Mouse (Mus musculus): ENCODE measurements around the gene Rasal3. TPM values are rescaled to one million over a fixed set of nuclear protein-coding genes. Genes with fewer than 3 reads are reported as not detected.
A peak's percentile ranks its signal among the peaks of the same experiment; 100 is the strongest.

Gene Rasal3
- polyA plus RNA-seq, 1 experiment from 2014 or later: 0.70 TPM

GRCm38 (mm10) chr17:32383661-32384060 is 19.7 kb downstream of the Rasal3 start:
- Histone ChIP-seq H3K9me3 (ENCODE audit: control insufficient read depth, low read length) (no peaks in the 10 kb centered on the region), H3K27me3 (ENCODE audit: control insufficient read depth, insufficient read depth, low read length) (no peaks in the 10 kb centered on the region), H3K4me2 (no peak overlapping the region), H3K4me3 (ENCODE audit: low read depth, low read length) (no peak overlapping the region), H3K4me1 (ENCODE audit: control insufficient read depth, insufficient read depth, low read length) (peaks cover 3% of the 10 kb centered on the region; the same call in 1 of the 2 replicates), H3K36me3 (ENCODE audit: control insufficient read depth, insufficient read depth, low read length) (no peaks in the 10 kb centered on the region), H3K27ac (ENCODE audit: low read depth, low read length) (no peak overlapping the region), H3K9ac (ENCODE audit: low read length) (no peak overlapping the region)
- DNase-seq (ENCODE audit: low spot score, missing footprints): no peak
- no peak for ATAC-seq (ENCODE audit: low FRiP score)
- 91% methylated on average over 5 of the region's 5 CpGs for WGBS

GRCm38 (mm10) chr17:32382576-32382975 is 20.8 kb downstream of the Rasal3 start:
- Histone ChIP-seq H3K4me2 (no peak overlapping the region), H3K27ac (ENCODE audit: low read depth, low read length) (no peak overlapping the region), H3K4me3 (ENCODE audit: low read depth, low read length) (no peak overlapping the region), H3K9ac (ENCODE audit: low read length) (no peak overlapping the region), H3K9me3 (ENCODE audit: control insufficient read depth, low read length) (no peaks in the 10 kb centered on the region), H3K36me3 (ENCODE audit: control insufficient read depth, insufficient read depth, low read length) (no peaks in the 10 kb centered on the region; the same call in 1 of the 2 replicates), H3K4me1 (ENCODE audit: control insufficient read depth, insufficient read depth, low read length) (no peaks in the 10 kb centered on the region), H3K27me3 (ENCODE audit: control insufficient read depth, insufficient read depth, low read length) (no peaks in the 10 kb centered on the region)
- 87% methylated on average over 7 of the region's 7 CpGs for WGBS
- ATAC-seq (ENCODE audit: low FRiP score): no peak
- DNase-seq (ENCODE audit: low spot score, missing footprints): no peak

- ATAC-seq (ENCODE audit: low FRiP score) (no peak), DNase-seq (ENCODE audit: low spot score, missing footprints) (no peak)
- no peaks in the 10 kb centered on the region for H3K9me3 ChIP-seq (ENCODE audit: control insufficient read depth, low read length)
- H3K9ac ChIP-seq (ENCODE audit: low read length): no peak overlapping the region
- H3K4me1 ChIP-seq (ENCODE audit: control insufficient read depth, insufficient read depth, low read length): no peaks in the 10 kb centered on the region; the same call in 1 of the 2 replicates
- peaks cover 8% of the 10 kb centered on the region for H3K36me3 ChIP-seq (ENCODE audit: control insufficient read depth, insufficient read depth, low read length)
- no peak overlapping the region for H3K4me2 ChIP-seq
- WGBS: 82% methylated on average over 2 of the region's 2 CpGs
- no peak overlapping the region for H3K4me3 ChIP-seq (ENCODE audit: low read depth, low read length)
- no peaks in the 10 kb centered on the region for H3K27me3 ChIP-seq (ENCODE audit: control insufficient read depth, insufficient read depth, low read length)
- no peak overlapping the region for H3K27ac ChIP-seq (ENCODE audit: low read depth, low read length)
Observed at GRCm38 (mm10) chr17:32378786-32379185, 24.6 kb downstream of the Rasal3 start.

GRCm38 (mm10) chr17:32377137-32377536 is 26.2 kb downstream of the Rasal3 start:
- H3K36me3 ChIP-seq (ENCODE audit: control insufficient read depth, insufficient read depth, low read length): peaks cover 8% of the 10 kb centered on the region
- no peak overlapping the region for H3K27ac ChIP-seq (ENCODE audit: low read depth, low read length)
- no peak overlapping the region for H3K4me2 ChIP-seq
- DNase-seq (ENCODE audit: low spot score, missing footprints): no peak
- H3K9me3 ChIP-seq (ENCODE audit: control insufficient read depth, low read length): no peaks in the 10 kb centered on the region
- no peak overlapping the region for H3K9ac ChIP-seq (ENCODE audit: low read length)
- H3K4me3 ChIP-seq (ENCODE audit: low read depth, low read length): no peak overlapping the region
- H3K27me3 ChIP-seq (ENCODE audit: control insufficient read depth, insufficient read depth, low read length): no peaks in the 10 kb centered on the region
- ATAC-seq (ENCODE audit: low FRiP score): no peak
- H3K4me1 ChIP-seq (ENCODE audit: control insufficient read depth, insufficient read depth, low read length): no peaks in the 10 kb centered on the region; the same call in 1 of the 2 replicates
- WGBS: 87% methylated on average over 9 of the region's 9 CpGs

- ATAC-seq (ENCODE audit: low FRiP score): no peak
- no peaks in the 10 kb centered on the region for H3K27me3 ChIP-seq (ENCODE audit: control insufficient read depth, insufficient read depth, low read length)
- 89% methylated on average over 15 of the region's 15 CpGs for WGBS
Observed at GRCm38 (mm10) chr17:32376475-32376874, 26.9 kb downstream of the Rasal3 start.

GRCm38 (mm10) chr17:32368991-32369578 is 34.3 kb downstream of the Rasal3 start:
- H3K27me3 ChIP-seq (ENCODE audit: control insufficient read depth, insufficient read depth, low read length): no peaks in the 10 kb centered on the region
- no peaks in the 10 kb centered on the region for H3K36me3 ChIP-seq (ENCODE audit: control insufficient read depth, insufficient read depth, low read length)
- H3K4me1 ChIP-seq (ENCODE audit: control insufficient read depth, insufficient read depth, low read length): no peaks in the 10 kb centered on the region
- H3K4me3 ChIP-seq (ENCODE audit: low read depth, low read length): peak overlapping the region; percentile 13; the same call in 1 of the 2 replicates
- no peak for DNase-seq (ENCODE audit: low spot score, missing footprints)
- no peak overlapping the region for H3K27ac ChIP-seq (ENCODE audit: low read depth, low read length)
- no peak for ATAC-seq (ENCODE audit: low FRiP score)
- H3K9me3 ChIP-seq (ENCODE audit: control insufficient read depth, low read length): no peaks in the 10 kb centered on the region
- WGBS: 19% methylated on average over 11 of the region's 17 CpGs
- H3K4me2 ChIP-seq: peak overlapping the region; percentile 38
- no peak overlapping the region for H3K9ac ChIP-seq (ENCODE audit: low read length)

More at GRCm38 (mm10) chr17:32376475-32376874, 26.9 kb downstream of the Rasal3 start:
- no peak overlapping the region for H3K27ac ChIP-seq (ENCODE audit: low read depth, low read length)
- H3K4me2 ChIP-seq: no peak overlapping the region
- H3K9ac ChIP-seq (ENCODE audit: low read length): no peak overlapping the region
- H3K4me3 ChIP-seq (ENCODE audit: low read depth, low read length): no peak overlapping the region
- H3K9me3 ChIP-seq (ENCODE audit: control insufficient read depth, low read length): no peaks in the 10 kb centered on the region
- H3K4me1 ChIP-seq (ENCODE audit: control insufficient read depth, insufficient read depth, low read length): no peaks in the 10 kb centered on the region; the same call in 1 of the 2 replicates
- no peak for DNase-seq (ENCODE audit: low spot score, missing footprints)
- peaks cover 8% of the 10 kb centered on the region for H3K36me3 ChIP-seq (ENCODE audit: control insufficient read depth, insufficient read depth, low read length)

- no peak for DNase-seq (ENCODE audit: low spot score, missing footprints)
- WGBS: 93% methylated on average over 11 of the region's 11 CpGs
Observed at GRCm38 (mm10) chr17:32367706-32368105, 35.7 kb downstream of the Rasal3 start.

GRCm38 (mm10) chr17:32365296-32365695 is 38.1 kb downstream of the Rasal3 start:
- Histone ChIP-seq H3K9ac (ENCODE audit: low read length) (no peak overlapping the region), H3K9me3 (ENCODE audit: control insufficient read depth, low read length) (no peaks in the 10 kb centered on the region), H3K4me2 (no peak overlapping the region), H3K4me3 (ENCODE audit: low read depth, low read length) (no peak overlapping the region), H3K27ac (ENCODE audit: low read depth, low read length) (no peak overlapping the region), H3K27me3 (ENCODE audit: control insufficient read depth, insufficient read depth, low read length) (no peaks in the 10 kb centered on the region), H3K36me3 (ENCODE audit: control insufficient read depth, insufficient read depth, low read length) (peaks cover 9% of the 10 kb centered on the region; the same call in 1 of the 2 replicates), H3K4me1 (ENCODE audit: control insufficient read depth, insufficient read depth, low read length) (peaks cover 10% of the 10 kb centered on the region)
- WGBS: 75% methylated on average over 1 of the region's 1 CpGs
- DNase-seq (ENCODE audit: low spot score, missing footprints) (no peak), ATAC-seq (ENCODE audit: low FRiP score) (no peak)

More at GRCm38 (mm10) chr17:32367706-32368105, 35.7 kb downstream of the Rasal3 start:
- H3K4me1 ChIP-seq (ENCODE audit: control insufficient read depth, insufficient read depth, low read length): peaks cover 6% of the 10 kb centered on the region
- H3K4me3 ChIP-seq (ENCODE audit: low read depth, low read length): no peak overlapping the region
- no peaks in the 10 kb centered on the region for H3K9me3 ChIP-seq (ENCODE audit: control insufficient read depth, low read length)
- no peak overlapping the region for H3K27ac ChIP-seq (ENCODE audit: low read depth, low read length)
- no peak overlapping the region for H3K4me2 ChIP-seq
- no peak overlapping the region for H3K9ac ChIP-seq (ENCODE audit: low read length)
- no peak for ATAC-seq (ENCODE audit: low FRiP score)
- H3K27me3 ChIP-seq (ENCODE audit: control insufficient read depth, insufficient read depth, low read length): no peaks in the 10 kb centered on the region
- no peaks in the 10 kb centered on the region for H3K36me3 ChIP-seq (ENCODE audit: control insufficient read depth, insufficient read depth, low read length)

- ATAC-seq (ENCODE audit: low FRiP score): peak; percentile 38; the same call in 1 of the 2 replicates
- H3K9ac ChIP-seq (ENCODE audit: low read length): peak overlapping the region; percentile 49; the same call in 1 of the 2 replicates
Observed at GRCm38 (mm10) chr17:32364850-32365249, 38.5 kb downstream of the Rasal3 start.

More at GRCm38 (mm10) chr17:32364850-32365249, 38.5 kb downstream of the Rasal3 start:
- 62% methylated on average over 5 of the region's 5 CpGs for WGBS
- Histone ChIP-seq H3K4me1 (ENCODE audit: control insufficient read depth, insufficient read depth, low read length) (peaks cover 10% of the 10 kb centered on the region), H3K4me3 (ENCODE audit: low read depth, low read length) (peak overlapping the region; percentile 85), H3K27me3 (ENCODE audit: control insufficient read depth, insufficient read depth, low read length) (no peaks in the 10 kb centered on the region), H3K4me2 (peak overlapping the region; percentile 46), H3K36me3 (ENCODE audit: control insufficient read depth, insufficient read depth, low read length) (peaks cover 9% of the 10 kb centered on the region; the same call in 1 of the 2 replicates), H3K9me3 (ENCODE audit: control insufficient read depth, low read length) (no peaks in the 10 kb centered on the region), H3K27ac (ENCODE audit: low read depth, low read length) (peak overlapping the region; percentile 35; the same call in 1 of the 2 replicates)
- DNase-seq (ENCODE audit: low spot score, missing footprints): no peak
